Mouse (Mus musculus): ENCODE results near the gene Mab21l1.

Gene Mab21l1

DNA sequence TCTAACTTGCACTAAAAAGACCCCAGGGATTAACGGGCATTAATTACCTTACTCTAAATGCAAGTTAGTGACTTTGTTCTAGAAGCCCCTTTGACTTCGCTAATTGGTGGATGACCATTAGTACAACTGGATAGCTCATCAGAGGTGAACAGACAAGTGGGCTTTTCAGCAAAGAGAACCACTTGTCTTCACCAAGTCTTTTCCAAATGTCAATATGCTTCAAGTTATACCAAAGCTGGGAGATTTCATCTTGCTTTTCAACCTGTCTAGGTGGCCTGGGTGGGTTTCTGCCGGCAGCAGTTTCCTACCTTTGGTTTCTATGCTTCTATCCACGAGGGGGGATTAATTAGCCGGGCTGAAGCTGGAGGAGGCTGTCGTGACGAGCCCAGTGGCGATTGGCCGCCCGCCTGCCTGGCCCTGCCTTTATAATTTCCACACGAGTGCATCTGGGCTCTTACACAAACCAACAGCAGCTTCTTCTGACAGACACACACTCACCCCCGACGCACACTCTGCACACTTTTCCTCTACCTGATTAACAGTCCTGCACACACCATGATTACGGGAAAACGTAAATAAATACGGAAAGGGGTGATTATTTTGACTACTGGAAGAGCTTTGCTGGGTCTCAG lies at the start of gene Mab21l1:
Gene Mab21l1 (plus strand): TSS at position 455 of the 632 bp plus-strand sequence.
- peak; percentile 77 for DNase-seq

DNA sequence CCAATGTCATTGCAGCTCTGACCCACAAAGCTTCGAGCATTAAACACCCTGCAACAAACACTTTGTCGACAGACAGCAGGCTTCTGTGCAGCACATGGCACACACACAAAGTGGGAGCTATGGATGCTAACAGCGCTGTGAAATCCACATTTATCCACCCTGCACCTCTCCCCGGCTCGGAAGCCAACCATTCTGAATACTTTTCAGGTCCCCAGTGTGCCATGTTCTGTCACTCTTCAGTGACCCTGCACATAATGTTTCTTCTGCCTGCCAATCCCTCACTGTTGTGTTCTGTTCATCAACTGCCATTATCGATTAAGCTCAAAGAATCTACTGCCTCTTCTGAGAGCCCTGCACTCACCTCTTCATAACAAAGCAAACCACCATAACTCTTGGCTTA lies 48.6 kb upstream of the Mab21l1 start:
- no peak for DNase-seq

DNA sequence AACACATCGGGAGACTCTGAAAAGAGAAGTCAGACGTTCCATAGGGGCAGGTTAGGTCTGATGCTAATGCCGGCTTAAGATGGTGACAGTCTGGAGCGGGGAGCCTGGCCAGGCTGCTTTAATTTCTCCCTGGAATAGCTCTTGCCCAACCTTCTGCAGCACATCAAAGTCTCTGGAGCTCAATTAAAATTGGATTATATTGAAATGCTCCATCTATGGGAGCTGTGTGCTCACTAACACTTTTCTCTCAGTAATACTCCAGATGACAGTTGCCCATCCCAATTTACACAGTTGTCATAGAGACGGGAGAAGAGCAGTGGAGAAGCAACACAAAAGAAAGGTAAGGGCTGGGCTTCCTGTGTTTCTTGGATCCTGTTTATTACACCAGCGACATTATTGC lies 40.9 kb upstream of the Mab21l1 start:
- DNase-seq, result no peak

DNA sequence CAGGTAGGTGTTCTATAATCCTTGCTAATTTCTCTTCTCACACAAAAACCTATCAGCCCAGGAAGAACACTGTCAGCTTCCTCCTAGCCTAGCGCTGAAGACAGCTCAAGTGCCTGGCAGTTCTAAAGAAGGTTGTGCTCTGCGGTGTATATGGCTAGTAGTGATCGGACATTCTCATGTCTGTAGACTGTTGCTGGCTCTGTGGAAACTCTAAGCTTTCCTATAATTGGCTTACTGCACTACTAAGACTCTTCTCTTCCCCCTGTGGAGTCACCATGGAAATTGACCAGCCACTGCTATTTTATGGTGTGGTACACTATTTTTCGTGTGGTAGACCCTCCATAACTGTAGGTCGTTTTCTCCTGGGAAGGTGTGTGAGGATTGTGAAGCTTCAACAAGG lies 40.1 kb upstream of the Mab21l1 start:
- DNase-seq, result no peak

DNA sequence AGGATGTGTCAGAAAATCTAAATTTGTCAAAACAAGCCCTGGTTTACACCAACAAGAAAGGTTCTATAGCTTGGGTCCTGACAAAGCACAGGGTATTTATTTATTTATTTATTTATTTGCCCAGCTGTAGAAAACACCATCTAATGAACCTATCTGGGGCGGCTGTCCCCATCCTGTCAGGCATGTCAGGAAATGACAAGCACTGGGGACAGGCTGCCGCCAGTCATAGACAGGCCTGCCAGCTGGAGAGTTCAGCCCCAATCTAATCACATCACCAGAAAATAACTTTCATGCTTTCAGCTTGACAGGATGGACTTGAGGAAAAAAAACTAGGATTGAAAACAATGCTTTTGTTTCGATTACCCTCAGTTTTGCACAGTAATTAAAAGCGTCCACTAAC lies 39.7 kb upstream of the Mab21l1 start:
- DNase-seq, result no peak

DNA sequence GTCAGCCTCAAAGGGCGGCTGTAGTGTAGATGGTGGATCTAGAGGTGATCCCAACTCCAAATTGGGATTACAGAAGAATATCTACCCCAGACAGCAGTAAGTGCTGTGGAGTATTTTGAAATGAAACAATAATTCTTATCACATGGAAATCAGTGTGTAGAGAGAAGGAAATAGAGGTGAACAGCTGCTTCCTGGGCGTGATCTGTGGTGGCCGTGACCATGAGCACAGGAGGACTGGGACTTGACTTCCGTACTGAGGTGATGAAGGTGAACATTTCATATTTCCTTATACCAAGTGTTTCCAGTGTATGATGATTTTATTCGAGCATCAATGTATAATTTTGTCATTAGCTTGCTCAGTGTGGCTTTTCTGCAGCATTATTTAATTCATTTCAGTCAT lies 38.4 kb upstream of the Mab21l1 start:
- no peak for DNase-seq

DNA sequence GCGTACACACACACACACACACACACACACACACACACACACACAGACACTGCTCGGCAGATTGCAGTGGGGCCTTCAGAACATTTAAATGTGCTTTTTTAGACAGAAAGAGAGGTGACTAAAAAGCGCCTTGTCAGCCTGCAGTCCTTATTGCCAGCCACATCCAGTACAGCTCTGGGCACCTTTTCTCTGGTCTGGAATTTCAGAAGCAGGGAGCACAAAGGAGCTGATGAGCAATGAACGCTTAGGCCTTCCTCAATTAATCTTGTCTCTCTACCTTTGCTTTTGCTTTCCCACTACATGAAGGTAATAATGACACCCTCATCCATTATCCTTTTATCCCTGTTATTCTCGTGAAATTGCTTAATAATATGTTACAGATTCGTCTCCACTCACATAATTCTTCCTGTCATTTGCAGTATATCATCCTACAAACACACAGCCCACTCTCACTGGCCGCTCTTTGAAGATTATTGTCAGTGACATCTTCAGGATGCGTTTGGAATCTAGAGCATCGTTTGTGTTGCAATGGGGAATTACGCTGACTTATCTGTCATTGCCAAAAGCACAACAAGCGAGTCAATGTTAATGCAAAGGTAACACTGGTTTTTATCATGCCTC lies 31.8 kb upstream of the Mab21l1 start:
- DNase-seq, result no peak

DNA sequence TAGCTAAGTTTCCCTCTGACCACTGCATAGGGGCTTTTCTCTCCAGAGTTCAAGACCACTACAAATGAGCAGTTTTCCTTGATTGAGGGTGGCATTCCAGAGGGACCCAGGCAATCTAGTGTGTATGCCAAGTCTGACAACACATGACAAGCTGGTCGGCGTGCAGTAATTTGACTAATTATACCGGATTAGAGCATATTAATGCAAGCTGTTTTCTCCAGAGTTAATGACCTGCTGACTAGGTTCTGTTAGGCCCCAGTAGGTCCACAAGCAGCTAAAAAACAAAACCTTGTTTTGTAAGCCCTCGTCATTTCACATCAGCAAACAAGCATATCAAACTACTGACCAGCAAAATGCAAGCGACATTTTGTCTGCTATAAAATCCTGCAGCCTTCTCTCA lies 30.9 kb upstream of the Mab21l1 start:
- DNase-seq, result no peak

DNA sequence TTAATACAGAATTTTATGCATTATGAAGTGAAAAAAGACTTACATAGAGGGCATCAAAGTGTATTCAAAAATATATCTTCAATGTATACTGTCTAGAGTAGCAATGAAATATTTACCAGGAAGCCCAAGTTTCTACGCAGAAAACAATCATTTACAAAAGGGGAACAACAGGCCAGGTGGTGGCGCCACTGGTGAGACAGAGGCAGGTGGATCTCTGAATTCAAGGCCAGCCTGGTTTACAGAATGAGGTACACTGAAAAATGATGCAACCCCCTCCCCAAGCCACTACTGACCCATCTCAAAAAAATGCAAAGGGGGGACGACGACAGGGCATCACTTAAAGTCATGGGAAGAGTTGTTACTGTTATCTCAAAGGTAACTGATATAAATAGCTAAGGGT lies 29.8 kb upstream of the Mab21l1 start:
- no peak for DNase-seq

DNA sequence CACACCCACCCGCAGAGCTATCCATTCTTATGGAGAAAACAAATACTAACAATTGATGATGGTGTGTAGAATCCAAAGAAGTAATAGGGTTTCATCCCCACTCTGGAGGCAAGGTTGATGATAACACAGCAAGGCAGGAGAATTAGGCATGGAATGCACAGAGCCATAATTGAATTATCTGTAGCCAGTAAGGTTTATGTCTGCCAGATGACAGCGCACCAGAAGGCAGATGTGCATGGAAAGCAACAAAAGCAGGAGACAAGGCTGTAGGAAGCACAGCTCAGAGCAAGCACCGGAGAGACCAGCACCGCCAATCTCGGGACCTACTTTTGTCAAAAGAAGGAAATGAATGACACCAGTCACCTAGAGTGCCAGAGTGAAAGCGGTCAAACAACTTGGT lies 28.4 kb upstream of the Mab21l1 start:
- no peak for DNase-seq

DNA sequence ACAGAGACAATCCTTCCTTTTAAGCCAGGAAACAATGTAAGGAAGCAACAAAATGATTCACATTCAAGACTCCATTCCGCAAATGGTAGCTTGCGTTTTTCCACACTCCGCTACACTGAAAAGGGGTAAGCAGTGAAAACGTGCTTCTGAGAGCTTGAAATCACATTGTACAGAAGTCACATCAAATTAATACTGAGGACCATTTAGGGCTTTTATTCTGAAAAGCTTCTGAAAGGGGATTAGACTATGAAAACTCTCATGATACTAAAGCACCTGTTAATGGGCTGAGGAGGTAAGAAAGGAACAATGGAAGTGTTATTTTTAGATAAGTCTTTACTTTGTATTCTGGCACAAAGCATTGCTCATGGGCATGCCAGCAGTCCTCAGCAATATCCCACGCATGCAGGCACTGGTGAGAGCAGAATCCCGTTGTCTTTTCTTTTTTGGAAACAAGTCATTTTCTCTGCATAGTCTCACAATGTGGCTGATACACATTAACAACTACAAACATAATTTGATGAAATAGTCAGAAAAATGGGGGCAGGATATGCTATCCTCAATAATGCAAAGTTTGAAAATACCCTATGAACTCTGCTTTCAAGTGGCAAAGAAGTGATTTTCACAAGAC lies 27.2 kb upstream of the Mab21l1 start:
- DNase-seq, result no peak

DNA sequence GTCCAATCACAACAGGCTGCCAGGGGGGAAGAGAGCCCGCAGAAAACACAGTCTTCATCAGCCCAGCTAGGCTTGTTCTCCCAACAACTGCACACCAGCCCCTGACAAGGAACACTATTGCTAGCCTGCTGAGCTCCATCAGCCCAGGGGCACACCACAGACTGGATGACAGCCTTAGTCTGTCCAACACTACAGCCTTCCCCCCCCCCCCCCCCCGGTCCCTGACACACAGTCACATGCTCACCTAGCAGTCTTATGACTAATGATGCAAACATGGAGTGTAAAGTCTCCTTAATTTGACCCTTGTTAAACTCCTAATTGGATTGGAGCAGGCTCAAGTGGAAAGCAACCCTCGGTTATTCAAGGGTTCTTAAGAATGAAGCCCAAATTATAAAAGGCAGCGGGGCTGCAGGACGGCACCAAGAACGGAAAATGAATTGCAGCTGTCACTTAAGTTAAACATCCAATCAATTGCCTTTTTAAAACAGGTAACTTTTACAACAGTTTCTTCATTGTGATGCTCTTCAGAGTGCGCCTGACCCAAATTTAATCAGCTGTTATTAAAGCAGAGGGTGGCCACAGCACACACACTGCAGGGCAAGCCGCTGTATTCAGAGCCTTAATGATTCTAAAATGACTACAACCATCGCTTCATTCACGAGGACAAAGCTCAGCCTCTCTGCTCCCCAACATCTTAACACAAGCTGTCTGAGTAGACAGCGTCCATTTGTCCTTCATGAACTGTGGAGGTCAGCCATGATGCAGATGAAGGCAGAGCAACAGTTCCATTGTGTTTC lies 26.3 kb upstream of the Mab21l1 start:
- peak; percentile 47 for DNase-seq

DNA sequence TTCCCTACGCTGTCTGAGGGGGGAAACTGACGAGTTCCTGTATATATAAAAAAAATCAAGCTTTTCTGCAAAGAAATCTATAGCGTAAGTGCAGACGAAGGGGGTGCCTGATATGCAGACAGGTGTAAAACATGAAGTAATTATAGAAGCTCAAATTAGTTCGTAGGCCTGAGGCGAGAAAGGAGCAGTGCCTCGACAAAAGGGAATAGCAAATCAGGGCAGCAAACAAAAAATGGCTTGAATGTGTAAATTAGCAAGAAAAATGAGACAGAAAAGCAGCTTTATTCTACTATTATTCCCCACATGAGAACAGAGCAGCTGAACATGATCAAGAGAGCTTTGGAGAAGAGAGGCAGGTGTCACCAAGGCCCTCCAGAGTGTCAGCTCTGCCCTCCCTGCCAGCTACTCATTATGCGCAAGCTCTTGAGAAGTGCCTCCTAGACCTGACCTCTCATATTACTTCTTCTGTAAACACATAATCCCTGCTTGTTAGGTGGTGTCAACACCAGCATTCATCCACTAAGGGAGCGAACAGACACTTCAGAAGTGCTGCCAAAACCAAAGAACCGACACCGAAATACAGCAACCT lies 25.6 kb upstream of the Mab21l1 start:
- DNase-seq, result no peak

DNA sequence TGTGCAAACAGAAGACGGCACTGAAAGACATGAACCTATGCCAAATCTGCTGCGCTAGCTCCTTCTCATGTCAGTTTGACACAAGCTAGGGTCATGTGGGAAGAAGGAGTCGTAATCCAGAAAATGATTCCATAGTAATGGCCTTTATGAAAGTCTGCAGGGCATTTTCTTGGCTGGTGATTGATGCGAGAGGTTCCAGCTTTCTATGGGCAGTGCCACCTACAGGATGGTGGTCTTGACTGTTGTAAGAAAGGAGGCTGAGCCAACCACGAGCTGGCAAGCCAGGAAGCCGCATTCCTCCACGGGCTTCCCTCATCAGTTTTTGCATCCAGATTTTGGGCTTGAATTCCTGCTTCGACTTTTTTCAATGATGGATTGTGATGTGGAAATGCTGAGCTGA lies 24.0 kb upstream of the Mab21l1 start:
- no peak for DNase-seq

DNA sequence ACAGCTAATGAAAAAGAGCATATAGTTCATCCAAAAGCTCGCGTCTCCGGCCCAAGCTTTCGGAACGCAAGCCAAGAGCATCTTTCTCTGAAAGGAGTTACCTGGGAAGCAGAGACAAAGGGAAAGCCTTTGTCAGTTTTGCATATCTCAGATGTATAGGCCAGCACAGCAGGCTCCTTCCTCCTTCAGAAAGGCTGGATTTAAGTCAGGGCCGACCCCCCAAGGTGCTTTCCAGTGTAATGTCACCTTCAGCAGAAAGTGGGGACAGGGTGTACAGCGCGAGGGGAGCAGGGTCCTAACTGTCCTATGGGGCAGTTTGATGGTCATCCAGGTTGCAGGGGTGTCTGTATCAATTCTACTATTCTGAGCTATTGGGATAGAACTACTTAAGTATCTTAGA lies 18.7 kb upstream of the Mab21l1 start:
- DNase-seq, result no peak

DNA sequence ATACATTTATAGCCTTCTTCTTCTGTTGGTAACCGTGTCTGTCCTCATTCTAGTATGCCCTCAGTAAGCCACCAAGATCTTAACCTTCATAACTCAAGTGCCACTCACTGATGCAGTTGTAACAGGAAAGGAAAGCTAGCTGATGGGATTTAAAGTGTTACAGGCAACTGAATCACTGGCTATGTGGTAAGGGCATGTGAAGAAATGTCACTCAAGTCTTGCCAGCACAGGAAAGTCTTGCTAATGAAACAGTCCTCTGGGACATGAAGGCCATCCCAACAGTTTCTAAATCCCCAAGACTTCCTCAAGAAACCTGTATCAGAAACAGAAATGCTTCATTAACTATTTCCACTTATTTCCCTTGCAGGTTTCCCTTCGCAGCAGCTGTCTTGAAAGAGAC lies 13.7 kb upstream of the Mab21l1 start:
- DNase-seq, result no peak

DNA sequence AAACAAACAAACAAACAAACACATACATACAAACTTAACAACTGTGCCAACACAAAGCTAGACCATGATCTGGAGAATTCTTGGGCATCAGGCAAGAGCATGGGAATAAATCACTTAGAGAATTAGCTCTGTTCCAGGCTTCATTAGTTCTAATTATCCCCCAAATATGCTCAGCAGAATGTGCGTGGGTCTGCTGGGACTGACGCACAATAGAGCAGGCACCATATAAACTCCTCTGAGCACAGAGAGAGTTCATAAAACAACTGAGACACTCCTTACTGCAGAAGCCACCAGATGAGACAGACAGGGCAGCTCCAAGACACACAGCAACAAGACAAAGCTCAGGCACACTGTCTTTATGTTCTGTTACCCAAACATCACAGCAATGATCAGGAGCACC lies 13.0 kb upstream of the Mab21l1 start:
- DNase-seq, result no peak

DNA sequence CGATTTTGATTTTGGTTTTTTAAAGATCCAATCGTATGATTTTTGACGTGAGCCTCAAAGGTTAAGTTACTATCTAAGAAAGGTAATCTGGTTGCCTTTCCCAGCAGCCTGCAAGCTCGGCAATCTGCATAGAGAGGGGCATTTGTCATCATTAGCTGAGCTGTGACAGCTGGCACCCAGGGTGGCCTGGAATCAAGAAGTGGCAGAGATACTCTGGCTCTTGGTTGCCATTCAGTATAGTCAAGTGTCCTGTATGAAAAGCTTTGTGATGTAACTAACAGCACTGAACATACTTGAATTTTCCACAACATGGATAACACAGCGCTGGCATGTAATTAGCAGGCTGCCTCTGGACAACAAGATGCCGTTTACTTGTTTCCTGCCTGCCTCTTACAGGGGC lies 8.1 kb upstream of the Mab21l1 start:
- DNase-seq, result peak; percentile 34

DNA sequence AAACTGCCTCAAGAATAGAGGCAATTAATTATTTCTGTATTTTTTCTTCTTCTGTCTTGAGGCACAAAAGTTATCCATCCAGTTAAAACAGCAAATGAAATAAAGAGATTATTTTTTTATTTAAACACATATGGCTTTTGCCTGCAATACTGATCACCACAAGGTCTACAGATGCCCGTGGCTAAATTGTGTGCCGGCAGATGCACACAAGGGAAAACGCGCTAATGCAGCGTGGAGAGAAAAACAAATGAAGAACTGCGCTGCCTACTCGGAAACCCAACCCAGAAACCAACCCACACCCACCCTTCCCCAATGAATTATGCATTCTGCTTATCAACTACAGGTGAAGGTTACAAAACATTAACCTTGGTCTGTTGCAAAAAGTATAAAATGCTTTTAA lies 7.1 kb upstream of the Mab21l1 start:
- peak; percentile 45 for DNase-seq

DNA sequence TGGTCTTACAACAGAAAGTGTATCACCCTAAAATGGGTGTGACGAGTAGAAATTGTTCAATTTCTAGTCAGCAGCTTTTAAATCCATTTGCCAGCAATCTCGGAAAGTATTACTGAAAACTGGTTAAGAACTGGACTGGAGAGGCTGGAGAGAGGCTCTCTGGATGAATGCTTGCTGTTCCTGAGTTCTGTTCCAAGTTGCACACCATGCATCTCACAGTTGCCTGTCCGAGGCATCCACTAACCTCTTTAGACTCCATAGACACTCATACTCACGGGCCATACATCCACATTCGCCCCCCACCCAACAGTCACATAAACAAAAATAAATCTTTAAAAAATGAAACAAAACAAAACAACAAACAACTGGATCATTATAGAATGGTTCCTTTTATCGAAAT lies 6.6 kb upstream of the Mab21l1 start:
- no peak for DNase-seq

DNA sequence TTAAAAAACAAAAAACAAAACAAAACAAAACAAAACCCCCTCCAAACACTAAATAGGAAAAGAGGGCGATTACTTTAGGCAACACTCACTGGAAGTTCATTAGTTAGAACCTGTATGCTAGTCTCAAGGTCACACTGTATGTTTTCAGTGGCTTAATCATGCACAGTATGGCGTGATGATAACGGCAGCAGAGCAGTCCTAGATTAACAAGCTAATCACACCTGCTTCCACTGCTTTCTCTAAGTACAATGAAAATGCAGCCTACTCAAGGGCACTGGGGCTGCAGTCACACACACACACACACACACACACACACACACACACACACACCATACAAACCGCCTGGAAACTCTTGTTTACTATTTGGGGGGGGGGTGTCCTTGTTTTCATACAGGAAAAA lies 4.8 kb upstream of the Mab21l1 start:
- no peak for DNase-seq

DNA sequence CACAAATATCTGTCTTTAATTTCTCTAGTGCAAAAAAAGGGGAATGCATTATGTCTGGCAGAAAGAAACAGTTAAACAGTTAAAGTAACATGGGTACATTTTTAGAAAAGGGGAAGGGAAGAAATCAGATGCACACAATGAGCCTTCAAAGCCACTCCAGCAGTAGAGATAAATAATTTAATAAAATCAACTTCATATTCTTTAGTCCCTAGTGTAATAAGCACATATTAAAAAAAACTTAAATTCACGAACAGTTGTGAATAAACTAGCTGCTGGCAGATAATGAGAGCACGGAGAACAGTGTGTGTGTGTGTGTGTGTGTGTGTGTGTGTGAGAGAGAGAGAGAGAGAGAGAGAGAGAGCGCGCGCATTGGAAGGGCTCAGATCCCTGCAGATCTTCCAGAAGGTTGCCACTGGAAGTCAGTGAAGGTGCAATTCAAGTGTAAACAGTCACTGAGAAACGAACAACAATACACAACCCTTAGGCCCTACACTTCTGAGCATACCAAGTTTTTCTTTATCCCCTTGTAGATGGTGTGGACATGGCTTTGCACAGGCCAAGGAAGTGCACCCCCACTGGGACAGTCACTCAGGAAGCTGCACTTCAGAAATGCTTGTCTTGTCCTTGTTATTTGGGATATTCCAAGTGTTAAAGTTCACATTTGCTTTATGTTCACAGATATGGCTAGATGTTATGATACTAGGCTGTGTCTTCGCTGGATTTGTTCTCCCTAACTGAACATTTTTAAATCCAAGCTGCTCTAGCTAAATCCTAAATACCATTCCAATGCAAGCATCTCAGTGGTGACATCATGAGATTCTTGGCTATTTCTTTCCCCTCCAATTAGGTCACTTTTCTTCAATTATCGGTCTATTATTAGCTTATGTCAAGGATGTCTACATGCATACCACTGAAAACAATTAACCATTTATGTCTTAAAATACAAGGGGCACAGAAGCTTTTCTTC lies 3.3 kb upstream of the Mab21l1 start:
- DNase-seq, result no peak
